Mouse (Mus musculus): Measurements from ENCODE around the gene Cypt1. TPM values are rescaled to one million over a fixed set of nuclear protein-coding genes. Genes with fewer than 3 reads are reported as not detected.

The Cypt1 gene
- not detected for polyA plus RNA-seq (2014; fragmentation: Illumina TruSeq; extraction: RNeasy Lipid Tissue Mini Kit (QIAGEN cat#74804); ENCODE audit: low read depth, low replicate concordance)

DNA sequence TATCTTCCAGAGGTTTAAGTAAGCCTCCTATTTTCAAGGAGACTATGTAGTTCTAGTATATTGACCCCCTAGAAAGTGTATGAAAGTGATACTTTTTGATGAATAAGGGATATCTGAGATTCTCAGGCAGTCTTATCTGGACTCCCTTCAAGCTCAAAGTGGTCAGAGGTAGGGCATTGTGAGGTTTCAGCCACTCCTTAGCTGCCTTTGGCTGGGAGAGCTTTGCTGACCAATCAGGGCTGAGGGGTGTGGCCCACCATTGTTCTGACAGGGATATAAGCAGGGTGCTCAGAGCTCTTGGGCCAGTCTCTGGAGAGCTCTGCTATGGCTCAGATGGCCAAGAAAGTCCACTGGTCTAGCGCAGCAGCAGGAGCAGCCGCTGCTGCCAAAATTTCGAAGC is at the start of gene Cypt1:
Gene Cypt1 (plus strand): TSS at position 301 of the 400 bp plus-strand sequence.

Other genes starting within 250 kb of the Cypt1 start
- 30.3 TPM for gene Maoa, start 96.8 kb downstream of the Cypt1 start, polyA plus RNA-seq (2014; fragmentation: Illumina TruSeq; extraction: RNeasy Lipid Tissue Mini Kit (QIAGEN cat#74804); ENCODE audit: low read depth, low replicate concordance)